Mouse (Mus musculus): ENCODE results near the gene Ccdc57. TPM values are rescaled to one million over a fixed set of nuclear protein-coding genes. Genes with fewer than 3 reads are reported as not detected.
"Not testable (repeated sequence)": the region's sequence is repeated elsewhere in the genome, so short reads cannot be mapped to it uniquely, and the experiment has no call there.

Gene Ccdc57
- polyA plus RNA-seq, 1 experiment from 2014 or later, result 4.8 TPM

DNA sequence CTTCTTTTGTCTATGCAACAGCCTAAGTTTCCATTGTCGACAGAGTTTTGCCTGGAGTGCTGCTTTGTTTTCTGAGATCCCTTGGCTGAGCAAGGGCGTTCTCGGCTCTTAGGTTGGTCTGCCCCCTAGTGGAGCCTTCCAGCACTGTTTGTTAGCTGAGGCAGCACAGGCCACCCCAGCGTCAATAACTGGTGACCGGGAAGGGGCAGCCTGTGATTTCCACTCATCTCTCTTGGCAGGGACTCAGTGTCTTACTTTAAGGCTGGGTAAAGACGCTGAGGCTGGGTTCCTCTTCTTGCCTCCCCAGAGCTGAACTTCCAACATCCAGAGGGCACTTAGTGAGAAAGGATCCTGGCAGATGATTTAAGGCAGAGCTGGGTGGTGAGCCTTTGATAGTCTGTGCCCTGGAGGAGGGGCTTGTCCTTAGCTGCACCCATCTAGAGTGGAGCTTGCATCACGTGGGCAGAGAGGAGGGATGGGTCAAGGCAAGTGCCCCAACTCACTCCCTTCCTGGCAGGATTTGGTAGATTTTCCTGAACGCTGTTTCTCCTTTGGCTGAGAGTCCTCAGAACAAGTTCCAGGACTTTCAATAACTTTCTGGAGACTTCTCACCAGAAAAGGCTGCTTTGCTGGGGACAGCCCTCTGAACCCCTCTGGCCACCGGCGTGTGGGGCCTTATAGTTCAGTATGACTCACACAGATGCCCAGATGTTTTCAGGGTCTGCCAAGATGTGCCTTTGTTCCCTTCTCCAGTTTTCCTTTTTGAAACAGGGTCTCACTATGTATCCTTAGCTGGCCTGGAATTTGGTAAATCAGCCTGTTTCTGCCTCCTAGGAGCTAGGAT lies 132.4 kb downstream of the Ccdc57 start:
- WGBS, result 12% methylated on average over 10 of the region's 10 CpGs
- ATAC-seq (ENCODE audit: low FRiP score), result peak; percentile 57
- no peaks in the 10 kb centered on the region for H3K9me3 ChIP-seq
- H3K4me1 ChIP-seq (replicated peaks), result peaks cover 15% of the 10 kb centered on the region
- no peaks in the 10 kb centered on the region for H3K27me3 ChIP-seq
- peak overlapping the region; percentile 47; the same call in 1 of the 2 replicates for H3K9ac ChIP-seq
- peaks cover 6% of the 10 kb centered on the region for H3K36me3 ChIP-seq
- no peak overlapping the region for H3K4me2 ChIP-seq
- H3K27ac ChIP-seq, result peak overlapping the region; percentile 44
- H3K4me3 ChIP-seq, result no peak overlapping the region

DNA sequence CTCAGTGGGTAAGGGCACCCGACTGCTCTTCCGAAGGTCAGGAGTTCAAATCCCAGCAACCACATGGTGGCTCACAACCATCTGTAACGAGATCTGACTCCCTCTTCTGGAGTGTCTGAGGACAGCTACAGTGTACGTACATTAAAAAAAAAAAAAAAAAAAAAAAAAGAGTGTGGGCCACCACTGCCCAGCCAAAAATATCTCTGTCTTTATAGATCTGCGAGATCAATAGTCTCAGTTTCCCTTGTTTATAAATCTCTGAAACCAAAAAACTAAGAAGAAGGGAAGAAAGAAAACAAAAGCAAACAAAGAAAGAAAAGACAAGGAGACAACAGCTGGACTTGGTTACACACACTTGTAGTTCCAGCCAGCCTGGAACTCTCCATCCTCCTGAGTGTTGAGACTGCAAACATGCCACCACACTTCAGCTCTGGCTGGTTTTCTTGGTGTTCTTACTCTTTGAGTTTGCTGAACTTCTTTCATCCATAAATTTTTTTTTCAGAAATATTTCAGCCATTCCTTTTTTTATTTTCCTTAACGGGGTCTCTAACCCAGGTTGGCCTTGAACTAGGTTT lies 133.3 kb downstream of the Ccdc57 start:
- H3K9ac ChIP-seq, result no peak overlapping the region
- peak overlapping the region; percentile 44 for H3K27ac ChIP-seq
- H3K4me3 ChIP-seq, result no peak overlapping the region
- no peak for ATAC-seq (ENCODE audit: low FRiP score)
- H3K27me3 ChIP-seq, result no peaks in the 10 kb centered on the region
- H3K4me2 ChIP-seq, result no peak overlapping the region
- H3K4me1 ChIP-seq (replicated peaks), result peaks cover 23% of the 10 kb centered on the region
- WGBS, result 79% methylated on average over 6 of the region's 6 CpGs
- no peaks in the 10 kb centered on the region for H3K9me3 ChIP-seq
- H3K36me3 ChIP-seq, result no peaks in the 10 kb centered on the region

DNA sequence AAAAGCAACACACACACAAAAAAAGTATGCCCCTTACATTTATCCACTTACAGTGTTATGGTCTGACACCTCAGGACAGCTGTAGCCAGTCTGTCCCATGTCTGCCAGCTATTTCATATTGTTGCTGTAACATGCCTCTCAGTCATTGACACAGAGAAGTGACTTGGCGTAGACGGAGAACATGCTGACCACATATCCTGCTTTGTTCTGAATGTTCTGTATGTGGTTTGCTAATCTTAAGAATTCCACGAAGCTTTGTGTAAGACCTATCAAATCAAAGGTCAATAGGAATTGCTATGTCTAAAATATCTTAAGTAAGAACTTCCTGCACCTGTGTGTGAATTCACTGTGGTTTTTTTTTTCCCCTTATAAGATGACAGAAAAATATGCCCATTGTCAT lies 134.4 kb downstream of the Ccdc57 start:
- H3K36me3 ChIP-seq, result peaks cover 11% of the 10 kb centered on the region
- H3K4me2 ChIP-seq, result no peak overlapping the region
- H3K27ac ChIP-seq, result no peak overlapping the region
- no peak for ATAC-seq (ENCODE audit: low FRiP score)
- WGBS, result 91% methylated on average over 3 of the region's 3 CpGs
- H3K4me1 ChIP-seq (replicated peaks), result peaks cover 26% of the 10 kb centered on the region
- H3K9me3 ChIP-seq, result no peaks in the 10 kb centered on the region
- no peak overlapping the region for H3K4me3 ChIP-seq
- no peaks in the 10 kb centered on the region for H3K27me3 ChIP-seq
- no peak overlapping the region for H3K9ac ChIP-seq

DNA sequence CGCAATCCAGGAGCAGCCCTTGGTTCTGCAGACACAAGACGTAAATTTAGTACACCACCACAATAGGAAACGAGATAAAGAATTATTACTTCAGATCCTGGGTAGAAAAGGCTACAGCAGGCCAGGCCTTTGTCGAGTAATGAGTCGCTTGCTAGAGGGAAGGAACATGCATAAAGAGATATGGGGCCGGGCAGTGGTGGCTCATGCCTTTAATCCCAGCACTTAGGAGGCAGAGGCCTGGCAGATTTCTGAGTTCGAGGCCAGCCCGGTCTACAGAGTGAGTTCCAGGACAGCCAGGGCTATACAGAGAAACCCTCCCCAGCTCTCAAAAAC lies 136.1 kb downstream of the Ccdc57 start:
- H3K4me3 ChIP-seq, result peak overlapping the region; percentile 15
- no peaks in the 10 kb centered on the region for H3K27me3 ChIP-seq
- no peaks in the 10 kb centered on the region for H3K9me3 ChIP-seq
- H3K36me3 ChIP-seq, result peaks cover 27% of the 10 kb centered on the region
- H3K27ac ChIP-seq, result peak overlapping the region; percentile 90
- peak overlapping the region; percentile 99 for H3K4me2 ChIP-seq
- H3K9ac ChIP-seq, result peak overlapping the region; percentile 69
- no peak; the same call in 1 of the 2 replicates for ATAC-seq (ENCODE audit: low FRiP score)
- H3K4me1 ChIP-seq (replicated peaks), result peaks cover 26% of the 10 kb centered on the region
- 29% methylated on average over 8 of the region's 8 CpGs for WGBS

DNA sequence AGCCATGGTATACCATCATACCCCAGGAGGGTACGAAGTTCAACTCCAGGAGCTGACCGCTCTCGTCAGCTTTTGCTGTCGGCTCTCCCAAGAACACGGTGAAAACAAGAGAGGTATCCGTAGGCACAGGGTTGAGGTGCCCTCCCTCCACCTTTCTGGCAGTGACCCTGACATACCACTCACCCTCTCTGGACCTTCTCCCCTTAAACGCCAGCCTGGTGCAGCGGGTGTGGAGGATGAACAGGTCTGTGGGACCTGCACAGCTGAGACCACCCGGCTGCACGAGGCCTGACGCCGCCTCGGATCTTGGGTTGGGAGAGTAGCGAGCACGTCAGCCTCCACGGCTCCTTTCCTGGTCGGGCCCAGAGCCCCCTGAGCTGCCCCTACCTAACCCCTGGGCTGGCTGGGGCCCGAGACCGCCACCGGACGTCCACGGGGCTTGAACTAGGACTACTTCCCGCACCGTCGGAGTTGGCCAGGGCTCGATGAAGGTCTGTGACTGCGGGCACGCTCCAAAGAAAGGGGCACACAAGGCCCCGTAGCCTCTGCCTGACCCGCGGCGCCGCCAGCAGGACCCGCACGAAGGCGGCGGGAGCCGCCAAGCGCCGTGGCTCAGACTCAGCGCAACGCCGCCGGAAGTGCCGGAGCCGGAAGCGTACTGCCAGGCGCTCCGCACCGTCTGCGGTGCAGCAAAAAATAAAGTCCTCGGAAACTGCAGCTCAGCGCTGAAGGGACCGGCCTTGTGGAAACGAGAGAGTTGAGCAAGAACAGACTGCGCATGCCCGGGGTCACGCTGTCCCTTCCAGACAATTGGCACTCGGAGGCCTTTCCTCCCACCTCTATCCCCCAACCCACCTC lies 136.7 kb downstream of the Ccdc57 start, which contains the start of gene Dus1l:
Gene Dus1l, minus strand, starts transcription at position 648 of the 858 bp plus-strand sequence.
- WGBS, result 2% methylated on average over 59 of the region's 59 CpGs
- peaks cover 26% of the 10 kb centered on the region for H3K4me1 ChIP-seq (replicated peaks)
- ATAC-seq (ENCODE audit: low FRiP score), result peak; percentile 91

DNA sequence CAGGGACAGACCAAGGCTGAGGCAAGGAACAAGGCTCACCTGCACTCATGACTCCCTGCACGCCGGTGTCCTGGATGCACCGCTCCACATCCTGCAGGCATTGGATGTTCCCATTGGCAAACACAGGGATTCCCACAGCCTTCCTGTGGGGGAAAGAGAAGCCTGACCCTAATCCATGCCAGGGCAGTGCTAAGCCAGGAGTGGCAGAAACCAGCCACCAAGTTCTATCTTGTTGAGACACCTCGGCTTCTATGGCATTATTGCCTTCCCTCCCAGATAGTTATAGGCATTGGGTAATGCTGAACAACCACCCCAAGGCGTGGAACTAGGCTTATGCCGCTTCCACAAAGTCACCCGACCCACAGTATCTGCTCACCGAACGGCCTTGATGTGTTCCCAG lies 140.0 kb downstream of the Ccdc57 start:
- no peak overlapping the region for H3K27ac ChIP-seq
- H3K36me3 ChIP-seq, result peaks cover 64% of the 10 kb centered on the region

More for the DNA sequence above, 136.7 kb downstream of the Ccdc57 start, which contains the start of gene Dus1l:
- Histone ChIP-seq H3K36me3 (peaks cover 33% of the 10 kb centered on the region), H3K27ac (peak within 1 kb of the TSS; percentile 90), H3K4me3 (peak within 1 kb of the TSS; percentile 98), H3K9me3 (no peaks in the 10 kb centered on the region), H3K9ac (peak within 1 kb of the TSS; percentile 96), H3K27me3 (no peaks in the 10 kb centered on the region), H3K4me2 (peak within 1 kb of the TSS; percentile 99)

DNA sequence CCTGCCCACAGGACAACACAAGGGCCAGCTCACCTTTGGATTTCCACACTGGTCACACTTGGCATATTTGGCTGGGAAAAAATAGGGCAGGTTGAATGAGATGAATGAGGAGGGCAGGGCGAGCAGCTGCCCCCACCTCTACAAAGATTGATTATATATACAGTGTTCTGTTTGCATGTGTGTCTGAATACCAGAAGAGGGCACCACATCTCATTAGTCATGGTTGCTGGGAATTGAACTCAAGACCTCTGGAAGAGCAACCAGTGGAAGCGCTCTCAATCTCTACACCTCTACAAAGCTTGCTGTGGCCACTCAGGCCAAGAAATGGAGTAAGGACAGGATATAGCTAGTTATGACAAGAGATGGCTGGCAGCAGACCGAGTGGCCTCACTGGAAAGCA lies 142.9 kb downstream of the Ccdc57 start:
- ATAC-seq (ENCODE audit: low FRiP score), result no peak
- H3K36me3 ChIP-seq, result peaks cover 84% of the 10 kb centered on the region

More for the DNA sequence above, 140.0 kb downstream of the Ccdc57 start:
- Histone ChIP-seq H3K4me1 (replicated peaks) (peaks cover 20% of the 10 kb centered on the region), H3K9me3 (no peaks in the 10 kb centered on the region), H3K4me2 (no peak overlapping the region), H3K4me3 (no peak overlapping the region), H3K27me3 (no peaks in the 10 kb centered on the region), H3K9ac (no peak overlapping the region)
- no peak for ATAC-seq (ENCODE audit: low FRiP score)
- 95% methylated on average over 9 of the region's 9 CpGs for WGBS

DNA sequence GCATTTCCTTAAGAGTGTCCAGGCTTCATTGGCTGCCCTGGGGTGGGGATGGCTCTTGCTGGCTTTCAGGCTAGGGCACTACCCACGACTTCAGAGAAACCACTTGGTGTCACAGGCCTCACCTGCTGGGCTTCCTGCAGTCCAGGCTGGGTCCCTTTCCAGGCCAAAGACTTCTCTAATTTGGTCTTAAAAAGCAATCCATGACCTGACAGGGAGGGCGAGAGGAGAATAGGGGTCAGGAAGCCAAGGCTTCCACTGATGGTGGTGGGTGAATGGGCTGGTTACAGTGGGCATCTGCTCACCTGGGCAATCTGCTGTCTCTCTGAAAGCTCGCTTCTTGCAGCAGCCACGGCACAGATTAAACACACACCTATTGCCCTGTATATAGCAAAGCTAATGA lies 143.3 kb downstream of the Ccdc57 start:
- no peak for ATAC-seq (ENCODE audit: low FRiP score)
- Histone ChIP-seq H3K9ac (no peak overlapping the region), H3K4me3 (no peak overlapping the region), H3K9me3 (no peaks in the 10 kb centered on the region), H3K27me3 (no peaks in the 10 kb centered on the region), H3K36me3 (peaks cover 84% of the 10 kb centered on the region), H3K4me1 (replicated peaks) (peaks cover 16% of the 10 kb centered on the region), H3K27ac (no peak overlapping the region), H3K4me2 (no peak overlapping the region)
- WGBS, result 92% methylated on average over 4 of the region's 4 CpGs

More for the DNA sequence above, 142.9 kb downstream of the Ccdc57 start:
- WGBS, result 87% methylated on average over 3 of the region's 3 CpGs
- Histone ChIP-seq H3K4me2 (no peak overlapping the region), H3K4me3 (no peak overlapping the region), H3K4me1 (replicated peaks) (peaks cover 18% of the 10 kb centered on the region), H3K9ac (no peak overlapping the region), H3K27ac (no peak overlapping the region), H3K27me3 (no peaks in the 10 kb centered on the region), H3K9me3 (no peaks in the 10 kb centered on the region)

DNA sequence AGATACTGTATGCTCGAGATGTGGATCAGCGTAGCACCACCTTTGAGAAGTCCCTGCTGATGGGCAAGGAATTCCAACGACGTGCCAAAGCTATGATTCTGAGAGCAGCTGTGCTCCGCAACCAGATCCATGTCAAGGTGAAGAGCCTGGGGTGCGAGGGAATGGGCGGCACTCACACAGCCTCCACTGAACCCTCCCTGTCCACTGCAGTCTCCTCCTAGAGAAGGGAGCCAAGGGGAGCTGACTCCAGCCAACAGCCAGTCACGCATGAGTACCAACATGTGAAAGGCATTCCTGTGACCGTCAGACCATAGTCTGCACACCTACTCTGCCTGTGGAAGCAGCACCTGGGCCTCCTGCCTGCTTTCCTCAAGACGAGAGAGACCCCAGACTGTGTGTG lies 144.2 kb downstream of the Ccdc57 start:
- not testable (repeated sequence) for H3K4me3 ChIP-seq; H3K27me3 ChIP-seq; H3K9ac ChIP-seq; H3K9me3 ChIP-seq; ATAC-seq (ENCODE audit: low FRiP score); H3K4me2 ChIP-seq; H3K27ac ChIP-seq
- 92% methylated on average over 9 of the region's 10 CpGs for WGBS
- peaks cover 76% of the 10 kb centered on the region for H3K36me3 ChIP-seq
- H3K4me1 ChIP-seq (replicated peaks), result peaks cover 17% of the 10 kb centered on the region

DNA sequence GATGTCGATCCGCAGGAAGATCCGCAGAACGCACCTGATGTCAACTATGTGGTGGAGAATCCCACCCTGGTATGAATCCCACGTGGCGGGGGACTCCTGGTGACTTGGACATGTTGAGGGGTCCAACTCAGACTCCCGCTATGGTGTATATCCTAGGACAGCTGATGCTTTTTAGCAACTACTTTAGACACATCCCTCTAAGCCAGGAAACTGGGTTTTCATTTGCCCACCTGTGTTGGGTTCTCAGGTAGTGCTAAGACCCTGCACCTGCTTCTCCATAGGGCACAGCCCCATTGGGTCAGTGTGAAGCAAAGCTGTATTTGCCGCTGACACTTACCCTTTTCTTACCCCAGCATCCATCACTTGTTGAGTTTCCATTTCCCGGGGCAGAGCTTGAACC lies 147.5 kb downstream of the Ccdc57 start:
- Histone ChIP-seq H3K36me3 (peaks cover 67% of the 10 kb centered on the region), H3K9ac (peak overlapping the region; percentile 96), H3K4me2 (peak overlapping the region; percentile 100), H3K4me3 (peak overlapping the region; percentile 97), H3K27ac (peak overlapping the region; percentile 87; the same call in 1 of the 2 replicates), H3K27me3 (no peaks in the 10 kb centered on the region), H3K4me1 (replicated peaks) (peaks cover 29% of the 10 kb centered on the region), H3K9me3 (no peaks in the 10 kb centered on the region)
- ATAC-seq (ENCODE audit: low FRiP score), result no peak
- 39% methylated on average over 9 of the region's 9 CpGs for WGBS

DNA sequence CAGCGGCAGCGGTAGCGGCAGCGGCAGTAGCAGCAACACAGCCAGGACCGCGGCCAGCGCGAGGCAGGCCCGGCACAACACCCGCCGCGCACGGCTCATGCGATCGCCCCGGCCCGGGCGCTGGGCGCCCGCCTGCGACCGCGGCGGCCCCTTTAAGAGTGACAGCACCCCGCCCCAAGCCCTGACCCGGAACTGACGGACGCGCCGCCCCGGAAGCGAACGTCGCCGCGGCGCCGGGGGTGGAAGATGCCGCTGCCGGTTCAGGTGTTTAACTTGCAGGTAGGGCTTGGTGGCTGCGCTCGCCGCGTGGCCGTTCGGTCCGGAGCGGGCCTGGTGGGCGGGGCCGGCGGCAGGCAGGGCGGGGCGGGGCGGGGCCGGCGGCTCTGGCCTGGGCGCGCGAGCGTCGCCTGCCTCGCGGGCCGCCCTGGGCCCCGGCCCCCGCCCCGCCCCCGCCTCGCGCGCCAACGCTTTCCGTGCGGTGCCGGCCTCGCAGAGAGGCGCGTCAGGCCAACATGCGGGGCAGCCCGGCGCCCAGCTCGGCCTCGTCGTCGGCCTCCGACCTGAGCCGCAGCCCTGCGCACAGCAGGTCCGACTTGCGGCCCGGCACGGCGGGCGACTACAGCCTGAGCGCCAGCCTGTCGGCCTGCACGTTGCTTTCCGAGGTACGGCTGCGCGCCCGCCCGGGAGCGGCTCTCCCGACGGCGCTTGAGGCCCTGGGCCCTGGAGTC lies 148.4 kb downstream of the Ccdc57 start, which contains the start of the genes Rfng and Gps1:
Gene Rfng, minus strand, starts transcription at position 144 of the 728 bp plus-strand sequence.
Gene Gps1, plus strand, starts transcription at position 209 of the 728 bp plus-strand sequence.
- H3K4me1 ChIP-seq (replicated peaks), result peaks cover 29% of the 10 kb centered on the region
- WGBS, result under 1% methylated on average over 91 of the region's 107 CpGs
- H3K27ac ChIP-seq, result peak within 1 kb of the TSS; percentile 87
- peak; percentile 82 for ATAC-seq (ENCODE audit: low FRiP score)
- peak within 1 kb of the TSS; percentile 100 for H3K4me2 ChIP-seq
- peak within 1 kb of the TSS; percentile 97 for H3K4me3 ChIP-seq
- no peaks in the 10 kb centered on the region for H3K9me3 ChIP-seq
- peaks cover 63% of the 10 kb centered on the region for H3K36me3 ChIP-seq
- no peaks in the 10 kb centered on the region for H3K27me3 ChIP-seq
- peak within 1 kb of the TSS; percentile 96 for H3K9ac ChIP-seq

Data from hindbrain, embryonic 13.5 days (tissue).